In the genomic region with DNA sequence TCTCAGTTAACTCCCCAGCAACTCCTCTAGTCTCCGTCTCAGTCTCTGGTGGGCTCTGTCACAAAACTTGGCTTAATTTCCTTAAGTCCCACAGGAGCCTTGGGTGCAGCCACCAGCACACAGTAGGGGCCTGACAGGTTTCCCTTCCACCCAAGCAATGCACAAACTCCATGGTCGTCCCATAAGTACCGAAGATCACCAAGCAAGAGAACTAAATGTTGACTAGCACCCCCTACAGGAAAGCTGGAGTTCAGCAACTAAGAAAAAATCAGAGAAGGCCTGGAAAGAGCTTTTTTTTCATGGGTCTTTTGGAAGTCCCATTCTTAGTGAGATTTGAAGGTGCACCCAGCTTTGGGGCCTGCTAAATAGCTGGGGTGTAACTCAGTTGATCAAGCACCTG, we compare ENCODE assay signal across 14 mouse cellular contexts. TPM values are rescaled to one million over a fixed set of nuclear protein-coding genes. Genes with fewer than 3 reads are reported as not detected.
DNase-seq lines count a peak whose midpoint lies in the region; ATAC-seq and TF ChIP-seq lines count a peak whose summit lies in the region.
"Had no signal": no experiment of that assay in that cellular context is flagged by ENCODE, and none has a peak within 500 bp of the region (broad histone marks: within the 10 kb centered on the region; RNA-seq: fewer than 3 reads in every experiment).

No protein-coding gene starts in this region.

- H3K9me3 ChIP-seq in heart, postnatal 0 days (replicated peaks; ENCODE audit: control insufficient read depth, low read length) = no peaks in the 10 kb centered on the region
- no peaks in the 10 kb centered on the region for H3K9me3 ChIP-seq in heart, embryonic 10.5 days
- H3K9me3 ChIP-seq in lung, embryonic 14.5 days (ENCODE audit: low read depth, low read length) = no peaks in the 10 kb centered on the region
- H3K9me3 ChIP-seq: heart, embryonic 12.5 days; hindbrain, embryonic 15.5 days had no signal

- no peaks in the 10 kb centered on the region for H3K27me3 ChIP-seq in heart, postnatal 0 days (ENCODE audit: control insufficient read depth, insufficient read depth, low read length)
- no peaks in the 10 kb centered on the region; the same call in 1 of the 2 replicates for H3K27me3 ChIP-seq in heart, embryonic 10.5 days (ENCODE audit: insufficient read depth, poor library complexity, severe bottlenecking)
- H3K27me3 ChIP-seq in lung, embryonic 14.5 days (ENCODE audit: insufficient read depth, low read length) = no peaks in the 10 kb centered on the region
- no peaks in the 10 kb centered on the region for H3K27me3 ChIP-seq in Patski
- H3K27me3 ChIP-seq: heart, embryonic 12.5 days; hindbrain, embryonic 15.5 days had no signal

- CTCF ChIA-PET in Patski (lab: Charles Lee) = interaction anchor here (0.6 to 1.7 kb wide), 4 partner anchors 14 to 82 kb away, joined by 3 to 11 read pairs (median 3); partner anchors contain the start of gene Rufy4

- ATAC-seq in heart, postnatal 0 days (ENCODE audit: insufficient read depth, low read depth) = no peak
- no peak for ATAC-seq in lung, embryonic 14.5 days (ENCODE audit: insufficient read depth)
- no peak for ATAC-seq in Patski

- no peak for DNase-seq in heart, postnatal 0 days (ENCODE audit: low spot score)
- no peak for DNase-seq in heart, embryonic 10.5 days (ENCODE audit: low spot score)
- peak; percentile 11 for DNase-seq in lung, embryonic 14.5 days
- no peak for DNase-seq in lung, postnatal 36 days
- DNase-seq in Patski (ENCODE audit: low read depth, low spot score) = no peak
- peak; percentile 33 for DNase-seq in retina, embryonic 14.5 days (ENCODE audit: low spot score)
- DNase-seq in right cerebral cortex, adult 18-20 months = no peak
- no peak for DNase-seq in yolk sac, embryonic 10.5 days (ENCODE audit: low spot score)
- DNase-seq: cerebellum, adult 9-11 months; kidney, postnatal 36 days; lung, adult 18-20 months had no signal

- 51% methylated on average over 3 of the region's 3 CpGs for WGBS in heart, postnatal 0 days
- WGBS in heart, embryonic 10.5 days = 55% methylated on average over 3 of the region's 3 CpGs
- 64% methylated on average over 3 of the region's 3 CpGs for WGBS in lung, embryonic 14.5 days

- peak; percentile 26; the same call in 1 of the 2 replicates for TF ChIP-seq CTCF in heart, postnatal 0 days (IDR thresholded peaks at IDR 0.05; ENCODE audit: low read depth)
- TF ChIP-seq CTCF in lung, embryonic 14.5 days (IDR thresholded peaks at IDR 0.05; ENCODE audit: low read depth) = peak; percentile 50
- peak; percentile 66 for TF ChIP-seq CTCF in Patski (IDR thresholded peaks at IDR 0.05)

- no peaks in the 10 kb centered on the region for H3K36me3 ChIP-seq in heart, postnatal 0 days (replicated peaks; ENCODE audit: control insufficient read depth, insufficient read depth, low read length)
- H3K36me3 ChIP-seq in heart, embryonic 10.5 days = no peaks in the 10 kb centered on the region
- no peaks in the 10 kb centered on the region for H3K36me3 ChIP-seq in lung, embryonic 14.5 days (ENCODE audit: insufficient read depth)
- H3K36me3 ChIP-seq: heart, embryonic 12.5 days; hindbrain, embryonic 15.5 days had no signal

- H3K9ac ChIP-seq in heart, postnatal 0 days (replicated peaks; ENCODE audit: low read depth, low read length) = no peak overlapping the region
- no peak overlapping the region for H3K9ac ChIP-seq in lung, embryonic 14.5 days
- H3K9ac ChIP-seq: heart, embryonic 12.5 days; hindbrain, embryonic 15.5 days had no signal

- no peak for TF ChIP-seq EP300 in heart, postnatal 0 days (IDR thresholded peaks at IDR 0.05; ENCODE audit: low read depth)

- POLR2A ChIA-PET in Patski (lab: Charles Lee) = interaction anchor here (0.9 kb wide), 1 partner anchor 13 kb away, joined by 3 read pairs; no protein-coding TSS in a partner anchor

- in situ Hi-C loops in Patski (cut with MboI; ENCODE audit: low pct_unique_long_range_greater_than_20kb) = no loop called here

- no peak overlapping the region for H3K4me3 ChIP-seq in heart, postnatal 0 days (ENCODE audit: low read depth, low read length)
- H3K4me3 ChIP-seq in heart, embryonic 10.5 days = no peak overlapping the region
- no peak overlapping the region for H3K4me3 ChIP-seq in lung, embryonic 14.5 days (ENCODE audit: low read depth, low read length)
- H3K4me3 ChIP-seq: heart, embryonic 12.5 days; hindbrain, embryonic 15.5 days had no signal

- no peak overlapping the region for H3K27ac ChIP-seq in heart, postnatal 0 days (ENCODE audit: low read depth)
- H3K27ac ChIP-seq in heart, embryonic 10.5 days = no peak overlapping the region
- no peak overlapping the region for H3K27ac ChIP-seq in lung, embryonic 14.5 days (ENCODE audit: low read depth)
- H3K27ac ChIP-seq: hindbrain, embryonic 15.5 days had no signal

- H3K4me2 ChIP-seq in heart, postnatal 0 days (ENCODE audit: low read depth, low read length) = no peak overlapping the region
- H3K4me2 ChIP-seq in lung, embryonic 14.5 days = no peak overlapping the region
- H3K4me2 ChIP-seq: heart, embryonic 12.5 days; hindbrain, embryonic 15.5 days had no signal

- no peaks in the 10 kb centered on the region for H3K4me1 ChIP-seq in heart, postnatal 0 days (ENCODE audit: control insufficient read depth, insufficient read depth)
- peaks cover 6% of the 10 kb centered on the region; the same call in 1 of the 2 replicates for H3K4me1 ChIP-seq in heart, embryonic 10.5 days
- no peaks in the 10 kb centered on the region for H3K4me1 ChIP-seq in lung, embryonic 14.5 days (ENCODE audit: insufficient read depth)
- H3K4me1 ChIP-seq: hindbrain, embryonic 15.5 days had no signal

RNA-seq across cellular contexts. Expression of gene Rufy4, which starts 14.1 kb away (rescaled TPM):
- total RNA-seq in heart, postnatal 0 days (2014; rRNA removed; ENCODE audit: low replicate concordance) = 0.58 TPM in 1 of 2 replicates, not detected in the other
- polyA plus RNA-seq in heart, postnatal 0 days (2015; fragmentation: Nextera tagmentation; extraction: Ambion mirVana) = 0.37 and 0.52 TPM in 2 replicates
- 0.16 and 0.23 TPM in 2 replicates for polyA plus RNA-seq in heart, embryonic 10.5 days (2016; fragmentation: Nextera tagmentation; extraction: Ambion mirVana)
- 0.26 and 0.39 TPM in 2 replicates for polyA plus RNA-seq in lung, embryonic 14.5 days (2014; fragmentation: Nextera tagmentation; extraction: Ambion mirVana)
- 0.72 TPM for polyA plus RNA-seq in Patski (2021)

RNA-seq across cellular contexts. Expression of gene Cxcr2, which starts 14.4 kb away (rescaled TPM):
- total RNA-seq in heart, postnatal 0 days (2014; rRNA removed; ENCODE audit: low replicate concordance) = not detected in 2 replicates
- polyA plus RNA-seq in heart, postnatal 0 days (2015; fragmentation: Nextera tagmentation; extraction: Ambion mirVana) = 0.08 and 0.15 TPM in 2 replicates
- 0.09 and 0.20 TPM in 2 replicates for polyA plus RNA-seq in heart, embryonic 10.5 days (2016; fragmentation: Nextera tagmentation; extraction: Ambion mirVana)
- polyA plus RNA-seq in lung, embryonic 14.5 days (2014; fragmentation: Nextera tagmentation; extraction: Ambion mirVana) = 0.05 TPM in 1 of 2 replicates, not detected in the other
- 0.01 TPM for polyA plus RNA-seq in Patski (2021)
- total RNA-seq: left cerebral cortex, postnatal 10 days had no signal

RNA-seq across cellular contexts. Expression of gene Tns1, which starts 15.2 kb away (rescaled TPM):
- 458 and 512 TPM in 2 replicates for total RNA-seq in heart, postnatal 0 days (2014; rRNA removed; ENCODE audit: low replicate concordance)
- polyA plus RNA-seq in heart, postnatal 0 days (2015; fragmentation: Nextera tagmentation; extraction: Ambion mirVana) = 108 and 125 TPM in 2 replicates
- 49.8 and 75.4 TPM in 2 replicates for polyA plus RNA-seq in heart, embryonic 10.5 days (2016; fragmentation: Nextera tagmentation; extraction: Ambion mirVana)
- polyA plus RNA-seq in lung, embryonic 14.5 days (2014; fragmentation: Nextera tagmentation; extraction: Ambion mirVana) = 87.9 and 95.2 TPM in 2 replicates
- 393 TPM for polyA plus RNA-seq in Patski (2021)

RNA-seq across cellular contexts. Expression of gene Cxcr1, which starts 55.0 kb away (rescaled TPM):
- total RNA-seq in heart, postnatal 0 days (2014; rRNA removed; ENCODE audit: low replicate concordance) = not detected in 2 replicates
- not detected in 2 replicates for polyA plus RNA-seq in heart, postnatal 0 days (2015; fragmentation: Nextera tagmentation; extraction: Ambion mirVana)
- polyA plus RNA-seq in heart, embryonic 10.5 days (2016; fragmentation: Nextera tagmentation; extraction: Ambion mirVana) = not detected in 2 replicates
- not detected in 2 replicates for polyA plus RNA-seq in lung, embryonic 14.5 days (2014; fragmentation: Nextera tagmentation; extraction: Ambion mirVana)
- polyA plus RNA-seq in Patski (2021) = not detected
- total RNA-seq: left cerebral cortex, postnatal 10 days had no signal
- polyA plus RNA-seq: heart, embryonic 12.5 days; hindbrain, embryonic 15.5 days had no signal

Comparison
In these comparisons a context has a peak if more than half of its experiments do, and no peak if none do; other contexts are left out.
1. DNase-seq: peak in lung, embryonic 14.5 days (single experiment) and retina, embryonic 14.5 days (single experiment); none in heart, postnatal 0 days (single experiment), heart, embryonic 10.5 days (single experiment), lung, postnatal 36 days (single experiment), Patski (single experiment), right cerebral cortex, adult 18-20 months (single experiment) and yolk sac, embryonic 10.5 days (single experiment).
2. Peak in every context shown above with its lines, with median percentiles within 50 percentile points of each other: CTCF ChIP-seq.